Mouse (Mus musculus) heart, adult 2 months (tissue): ENCODE results near the gene Foxr1.

ENCODE experiments used
- CTCF ChIP-seq: fragments of 200-600 bp; IDR thresholded peaks from 2 replicates; pipeline ENCODE4 v1.8.1; 2022; ENCODE audit warnings: antibody characterized with exemption, mild to moderate bottlenecking, moderate library complexity
- EP300 ChIP-seq: fragments of 200-500 bp; IDR thresholded peaks from 2 replicates; pipeline ENCODE4 v1.6.1; 2011; ENCODE audit warnings: low read depth, low read length, control low read depth; ENCODE audit not compliant: insufficient read depth

DNA sequence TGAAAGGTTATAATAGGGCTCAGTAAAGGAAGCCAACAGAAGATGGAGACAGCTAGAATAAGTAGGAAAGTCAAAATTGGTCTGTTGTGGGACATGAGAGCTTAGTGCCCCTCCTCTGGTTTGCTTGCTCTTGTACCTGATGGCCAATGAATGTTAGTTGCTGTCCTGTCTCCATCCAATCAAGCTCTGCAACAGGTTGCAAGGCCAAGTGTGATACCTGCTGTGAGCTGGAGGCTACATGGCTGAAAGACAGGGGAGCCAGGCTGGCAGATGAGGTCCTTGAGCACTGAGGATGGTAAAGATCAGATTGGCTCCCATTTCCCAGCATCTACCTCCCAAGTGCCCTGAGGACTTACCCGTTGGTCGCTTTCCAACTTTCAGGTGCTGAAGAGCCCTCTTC lies 28.2 kb downstream of the Foxr1 start:
- TF ChIP-seq CTCF (no peak), EP300 (no peak)
